Mouse (Mus musculus) ES-Bruce4 (cell line): ENCODE measurements around the gene Ubiad1.

Experiments used
- CTCF ChIP-seq: IDR thresholded peaks from one replicate; pipeline ENCODE4 v1.8.1; 2011; ENCODE audit warnings: low read depth, low read length
- POLR2A ChIP-seq: IDR thresholded peaks from one replicate; pipeline ENCODE4 v1.8.1; 2011; ENCODE audit warnings: low read length; ENCODE audit not compliant: insufficient read depth

- TF ChIP-seq POLR2A: no peak
- TF ChIP-seq CTCF: no peak
These were observed 25.1 kb upstream of the Ubiad1 start for GRCm38 (mm10) chr4:148469487-148470252.
